Mouse (Mus musculus): ENCODE measurements around the gene Tspan31. TPM values are rescaled to one million over a fixed set of nuclear protein-coding genes. Genes with fewer than 3 reads are reported as not detected.
A peak's percentile ranks its signal among the peaks of the same experiment; 100 is the strongest.
"Not testable (repeated sequence)": the region's sequence is repeated elsewhere in the genome, so short reads cannot be mapped to it uniquely, and the experiment has no call there.

Gene Tspan31
- total RNA-seq, 2 experiments from 2014 or later, result 60.3 to 60.7 TPM

DNA sequence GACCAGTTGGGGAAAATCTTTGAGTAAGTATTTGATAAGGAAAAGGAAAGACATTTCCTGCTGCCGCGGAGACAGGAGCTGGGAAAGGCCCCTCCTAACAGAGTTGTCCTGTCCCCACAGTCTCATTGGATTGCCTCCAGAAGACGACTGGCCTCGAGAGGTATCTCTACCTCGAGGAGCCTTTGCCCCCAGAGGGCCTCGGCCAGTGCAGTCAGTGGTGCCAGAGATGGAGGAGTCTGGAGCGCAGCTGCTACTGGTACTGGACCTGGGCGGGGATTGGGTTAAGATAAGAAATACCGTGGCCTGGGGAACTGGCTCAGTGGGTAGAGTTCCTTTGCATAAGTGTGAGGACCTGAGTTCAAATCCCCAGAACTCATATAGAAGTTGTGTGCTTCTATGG is 4.1 kb downstream of the Tspan31 start:
- no peak for DNase-seq (ENCODE audit: low spot score in 2 of 2)

DNA sequence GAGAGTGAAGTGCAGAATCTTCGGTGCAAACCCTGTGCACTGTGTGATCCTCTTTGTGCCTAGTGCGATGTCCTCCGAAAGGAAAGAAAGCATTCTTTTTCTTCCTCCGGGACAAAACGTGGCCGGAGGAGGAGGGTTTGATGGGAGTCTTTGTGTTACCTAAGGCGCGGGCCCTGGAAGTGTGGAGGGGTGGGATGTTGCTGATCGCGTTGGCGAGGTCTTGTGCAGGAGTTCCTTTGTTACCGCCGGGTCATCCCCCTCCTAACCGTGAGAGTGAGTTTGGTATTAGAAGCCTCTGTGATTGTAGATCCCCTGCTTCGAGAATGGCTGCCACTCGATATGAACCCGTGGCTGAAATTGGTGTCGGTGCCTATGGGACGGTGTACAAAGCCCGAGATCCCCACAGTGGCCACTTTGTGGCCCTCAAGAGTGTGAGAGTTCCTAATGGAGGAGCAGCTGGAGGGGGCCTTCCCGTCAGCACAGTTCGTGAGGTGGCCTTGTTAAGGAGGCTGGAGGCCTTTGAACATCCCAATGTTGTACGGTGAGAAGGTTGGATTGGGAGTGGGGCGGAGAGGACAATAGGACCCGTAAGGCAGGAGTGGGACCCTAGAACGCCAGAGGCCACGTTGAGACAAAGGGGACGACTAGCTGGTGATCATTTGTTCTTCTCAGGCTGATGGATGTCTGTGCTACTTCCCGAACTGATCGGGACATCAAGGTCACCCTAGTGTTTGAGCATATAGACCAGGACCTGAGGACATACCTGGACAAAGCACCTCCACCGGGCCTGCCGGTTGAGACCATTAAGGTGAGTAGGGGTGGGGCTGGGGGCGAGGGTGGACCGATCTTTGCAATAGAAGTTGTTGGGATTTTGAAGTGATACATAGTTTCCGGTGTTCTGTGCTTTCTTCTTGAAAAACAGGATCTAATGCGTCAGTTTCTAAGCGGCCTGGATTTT is 5.9 kb downstream of the Tspan31 start:
- no peak for DNase-seq (ENCODE audit: low spot score in 2 of 2)

DNA sequence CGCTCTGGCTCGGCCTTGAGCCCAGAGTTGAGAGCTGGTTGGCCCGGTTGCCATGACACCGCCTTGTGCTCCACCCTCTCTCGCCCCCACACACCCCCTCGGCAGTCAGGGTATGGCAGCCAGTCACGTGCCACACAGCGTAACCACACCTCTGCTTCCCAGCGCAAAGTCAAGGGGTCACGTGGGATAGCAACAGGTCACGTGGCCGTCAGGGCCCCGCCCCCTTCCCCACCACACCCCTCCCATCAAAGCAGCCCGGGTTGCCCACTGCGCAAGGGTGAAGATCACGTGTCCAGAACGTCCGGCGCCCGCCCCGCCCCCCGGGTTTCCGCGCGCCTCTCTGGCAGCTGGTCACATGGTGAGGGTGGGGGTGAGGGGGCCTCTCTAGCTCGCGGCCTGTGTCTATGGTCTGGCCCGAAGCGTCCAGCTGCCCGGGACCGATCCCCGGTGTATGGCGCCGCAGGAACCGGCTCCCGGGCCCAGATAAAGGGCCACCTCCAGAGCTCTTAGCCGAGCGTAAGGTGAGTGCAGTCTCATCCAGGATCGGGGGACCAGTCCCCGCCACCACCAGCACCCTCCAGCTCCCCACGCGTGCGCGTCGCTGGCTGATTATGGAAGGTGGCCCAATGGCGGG is 6.7 kb downstream of the Tspan31 start, which contains the start of gene Cdk4:
TSS of gene Cdk4 (plus strand) at position 296 of the 634 bp plus-strand sequence.
- peak; percentile 97 to 99 for DNase-seq (ENCODE audit: low spot score in 2 of 2)

DNA sequence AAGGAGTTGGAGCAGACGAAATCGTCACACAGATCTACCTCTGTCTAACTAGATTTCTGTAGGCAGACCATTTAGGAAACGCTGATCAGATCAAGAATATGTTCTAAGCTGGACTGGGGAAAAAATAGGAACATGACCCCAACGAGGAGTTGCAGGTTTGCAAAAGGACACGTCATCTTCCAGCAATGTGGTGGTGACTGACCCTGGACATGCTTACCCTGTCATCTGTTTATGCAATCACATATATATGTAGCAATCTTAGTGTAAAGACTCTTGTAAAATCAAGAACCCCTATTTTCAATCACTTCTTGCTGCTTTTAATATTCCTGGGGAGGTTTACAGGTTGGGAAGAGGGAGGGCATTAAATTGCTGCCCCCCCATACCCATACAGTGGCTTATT is 7.6 kb downstream of the Tspan31 start:
- no peak for DNase-seq (ENCODE audit: low spot score in 2 of 2)

DNA sequence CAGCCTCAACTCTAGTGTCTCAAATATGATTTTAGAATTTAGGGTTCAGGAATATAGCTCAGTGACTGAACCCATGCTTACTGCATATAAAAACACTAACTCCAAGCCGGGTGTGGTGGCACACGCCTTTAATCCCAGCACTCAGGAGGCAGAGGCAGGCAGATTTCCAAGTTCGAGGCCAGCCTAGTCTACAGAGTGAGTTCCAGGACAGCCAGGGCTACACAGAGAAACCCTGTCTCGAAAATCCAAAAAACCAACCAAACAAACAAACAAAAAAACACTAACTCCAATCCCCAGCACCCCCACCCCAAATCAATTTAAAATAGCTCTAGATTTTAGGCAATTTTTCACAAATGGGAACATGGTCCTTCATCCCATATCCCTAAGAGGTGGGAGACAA is 8.0 kb downstream of the Tspan31 start:
- DNase-seq (ENCODE audit: low spot score in 2 of 2), result not testable (repeated sequence)

DNA sequence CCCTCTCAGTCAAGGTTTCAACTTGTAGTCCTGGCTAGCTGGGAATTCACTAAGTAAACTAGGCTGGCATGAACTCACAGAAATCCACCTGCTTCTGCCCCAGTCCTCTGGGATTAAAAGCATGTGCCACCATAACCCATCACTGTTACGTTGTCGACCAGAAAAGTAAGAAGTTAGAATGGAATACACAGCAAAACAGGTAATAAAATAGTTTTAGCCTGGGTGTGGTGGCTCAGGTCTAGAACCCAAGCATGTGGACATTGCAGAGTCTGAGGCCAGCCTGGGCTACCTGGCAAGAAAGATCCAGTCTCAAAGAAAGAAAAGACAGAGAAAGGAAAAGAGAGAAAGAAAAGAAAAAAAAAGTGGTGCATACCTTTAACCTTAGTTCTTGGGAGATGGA is 8.6 kb downstream of the Tspan31 start:
- DNase-seq (ENCODE audit: low spot score in 2 of 2), result no peak

DNA sequence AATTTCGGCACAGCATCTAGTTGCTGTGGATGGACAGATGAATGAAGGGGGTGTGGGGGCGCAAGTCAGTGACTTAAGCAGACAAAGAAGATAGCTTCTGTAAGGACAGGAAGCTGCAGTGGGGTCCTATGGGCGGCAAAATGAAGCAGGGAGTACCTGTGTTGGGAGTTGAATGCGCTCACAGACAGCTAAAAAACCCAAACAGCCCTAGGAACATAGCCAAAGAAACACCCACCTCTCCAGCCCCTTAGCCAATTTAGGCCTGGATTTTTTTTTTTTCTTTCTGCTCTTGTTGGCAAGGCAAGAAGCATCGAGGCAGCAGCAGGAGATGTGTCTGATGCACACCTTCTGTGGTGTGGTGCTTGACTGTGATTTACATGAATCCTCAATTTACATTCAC is 9.0 kb downstream of the Tspan31 start:
- DNase-seq (ENCODE audit: low spot score in 2 of 2), result no peak

DNA sequence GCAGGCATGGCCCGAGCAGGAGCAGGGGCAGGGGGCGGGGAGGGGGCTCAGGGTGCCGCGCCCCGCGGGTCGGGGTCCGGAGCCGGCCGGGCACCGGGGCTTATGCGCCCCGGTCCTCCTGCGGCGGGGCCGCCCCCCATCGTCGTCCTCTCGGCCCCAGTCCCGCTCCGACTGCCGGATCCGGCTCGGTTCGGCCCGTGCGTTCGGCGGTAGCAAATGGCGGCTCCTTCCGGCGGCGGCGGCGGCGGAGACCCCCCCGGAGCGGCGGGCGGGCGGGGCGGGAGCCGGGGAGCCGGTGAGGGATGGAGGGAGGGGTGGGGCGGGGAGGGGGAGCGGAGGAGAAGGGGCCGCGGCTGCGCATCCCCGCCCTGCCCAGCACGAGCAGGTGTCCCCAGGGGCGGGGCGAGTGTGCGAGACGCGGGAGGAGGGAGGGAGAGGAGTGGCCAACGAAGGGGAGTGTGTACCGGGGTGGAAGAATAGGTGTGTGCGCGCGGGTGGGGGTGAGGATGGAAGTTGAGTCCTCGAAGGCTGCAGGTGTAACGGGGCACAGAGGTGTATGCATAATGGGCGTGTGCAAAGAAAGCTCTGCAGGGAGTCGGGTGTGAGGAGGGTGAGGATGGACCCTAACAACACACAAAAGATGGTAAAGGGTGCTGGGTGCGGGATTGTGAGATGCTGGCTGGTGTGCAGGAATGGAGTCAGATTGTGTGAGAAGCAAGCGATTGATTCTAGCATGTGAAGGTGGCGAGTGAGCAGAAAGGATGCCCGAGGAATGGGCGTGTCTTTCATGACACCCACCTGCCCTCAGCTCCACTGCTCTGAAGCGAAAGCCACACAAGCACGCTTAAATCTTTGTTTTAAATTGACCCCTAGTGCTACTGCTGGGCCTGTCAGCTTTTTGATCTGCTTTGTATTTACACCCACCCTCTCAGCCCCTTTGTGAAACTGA is 9.8 kb downstream of the Tspan31 start, which contains the start of gene March9:
TSS of gene March9 (minus strand) at position 217 of the 949 bp plus-strand sequence.
- DNase-seq (ENCODE audit: low spot score in 2 of 2), result peak in 1 of 2 experiments; percentile 75

DNA sequence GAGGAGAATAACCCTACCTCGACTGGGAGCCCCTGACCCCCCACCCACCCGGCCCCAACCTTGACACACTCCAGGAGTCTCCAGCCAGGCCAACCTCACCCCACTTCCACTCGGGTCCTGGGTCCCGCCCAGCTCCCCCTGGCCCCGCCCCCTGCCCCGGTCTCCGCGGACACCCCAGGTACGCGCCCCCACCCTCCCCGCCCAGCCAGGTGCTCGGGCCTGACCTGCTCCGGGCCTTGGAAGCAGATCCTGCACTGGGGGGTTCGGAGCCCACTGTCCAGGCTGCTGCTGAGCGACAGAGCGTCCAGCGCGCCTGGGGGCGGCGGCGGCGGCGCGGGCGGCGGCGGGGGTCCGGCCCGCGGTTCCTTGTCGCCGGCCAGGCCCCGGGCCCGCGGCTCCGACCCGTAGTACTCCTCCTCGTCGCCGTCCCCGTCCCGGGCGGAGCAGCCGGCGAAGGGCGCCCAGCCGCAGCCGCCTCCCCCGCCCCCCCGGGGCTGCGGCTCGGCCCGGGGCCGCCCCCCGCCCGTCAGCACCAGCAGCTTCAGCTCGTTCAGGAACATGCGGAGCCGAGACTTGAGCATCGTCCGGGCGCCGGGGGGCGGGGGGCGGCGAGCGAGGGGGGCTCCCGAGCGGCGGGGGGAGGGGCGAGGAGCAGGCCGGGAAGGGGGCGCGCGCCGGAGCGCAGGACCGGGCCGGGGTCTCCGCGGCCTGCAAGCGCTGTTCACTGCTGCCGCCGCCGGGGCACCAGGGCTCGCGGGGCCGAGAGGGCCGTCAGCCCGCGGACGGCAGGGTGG is 10.7 kb downstream of the Tspan31 start:
- DNase-seq (ENCODE audit: low spot score in 2 of 2), result no peak

DNA sequence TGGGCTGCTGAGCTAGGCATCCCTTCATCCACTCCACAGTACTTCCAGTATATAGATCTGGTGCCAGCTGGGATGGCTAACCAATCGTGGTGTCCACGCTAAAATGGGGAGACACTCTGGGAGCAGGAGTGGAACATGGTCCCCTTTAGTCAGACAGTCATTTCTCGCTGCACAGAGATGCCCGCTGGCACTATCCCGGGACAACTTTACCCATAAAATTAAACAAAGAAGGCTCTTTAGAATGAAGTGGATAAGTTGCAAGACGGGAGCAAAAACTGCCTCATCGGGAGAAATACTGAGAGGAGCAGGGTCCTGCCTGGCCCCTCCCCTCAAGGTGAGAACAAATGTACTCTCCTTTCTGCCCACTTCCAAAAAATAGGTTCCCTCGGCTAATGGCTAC is 11.4 kb downstream of the Tspan31 start:
- no peak for DNase-seq (ENCODE audit: low spot score in 2 of 2)

DNA sequence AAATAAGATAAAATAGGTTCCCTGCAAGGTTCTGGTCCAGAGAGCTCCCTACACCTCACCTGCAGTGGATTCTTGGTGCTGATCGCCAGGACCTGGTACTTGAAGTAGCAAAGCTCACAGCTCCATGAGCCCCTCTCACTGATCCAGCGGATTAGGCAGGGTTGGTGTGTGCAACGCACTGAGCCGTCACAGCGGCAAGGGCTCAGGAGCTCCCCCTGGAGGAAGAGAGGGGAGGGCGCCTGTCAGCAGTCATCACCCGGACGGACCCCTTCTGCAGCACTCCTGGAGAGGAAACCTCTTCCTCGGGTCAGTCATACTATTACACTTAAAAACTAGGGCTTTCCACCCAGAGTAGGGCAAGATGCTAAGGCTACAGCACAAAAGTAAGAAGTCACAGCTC is 11.9 kb downstream of the Tspan31 start:
- DNase-seq (ENCODE audit: low spot score in 2 of 2), result peak; percentile 76 to 83

DNA sequence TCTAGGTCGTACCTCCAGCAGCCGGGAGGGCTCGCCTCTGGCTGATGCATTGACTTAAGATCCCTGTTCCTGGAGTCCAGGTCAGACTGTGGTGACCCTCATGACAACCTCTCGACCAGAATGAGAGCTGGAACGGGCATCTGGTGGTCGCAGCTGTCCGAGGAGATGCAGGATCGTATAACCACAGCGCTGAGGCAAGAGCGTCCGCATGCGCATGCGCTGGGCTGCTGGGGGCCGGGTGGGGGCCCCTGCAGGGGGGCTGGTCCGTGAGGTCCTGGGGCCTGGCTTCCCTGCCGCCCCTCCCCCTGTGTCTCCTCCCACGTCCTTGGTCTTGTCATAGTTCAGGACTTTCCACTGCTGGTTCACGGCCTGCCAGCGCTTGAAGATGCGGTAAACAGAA is 13.6 kb downstream of the Tspan31 start:
- DNase-seq (ENCODE audit: low spot score in 2 of 2), result no peak

DNA sequence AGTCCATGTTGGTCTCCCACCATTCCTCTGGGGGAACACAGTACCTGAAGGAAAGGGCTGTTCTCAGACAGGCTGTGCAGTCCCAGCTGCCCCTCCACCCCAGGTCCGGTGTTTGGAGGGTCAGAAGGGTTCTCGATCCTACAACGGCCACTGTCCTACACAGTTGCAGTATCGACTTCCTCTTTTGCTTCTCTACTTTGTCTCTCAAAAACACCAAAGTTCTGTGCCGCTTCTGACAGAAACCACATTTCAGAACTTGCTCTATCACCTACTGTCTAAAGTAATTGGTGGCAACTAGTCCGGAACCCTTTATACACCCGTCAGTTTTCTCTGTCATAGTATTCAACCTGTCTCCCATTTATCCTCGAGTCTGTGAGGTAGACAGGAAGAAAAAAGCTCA is 14.7 kb downstream of the Tspan31 start:
- no peak for DNase-seq (ENCODE audit: low spot score in 2 of 2)

DNA sequence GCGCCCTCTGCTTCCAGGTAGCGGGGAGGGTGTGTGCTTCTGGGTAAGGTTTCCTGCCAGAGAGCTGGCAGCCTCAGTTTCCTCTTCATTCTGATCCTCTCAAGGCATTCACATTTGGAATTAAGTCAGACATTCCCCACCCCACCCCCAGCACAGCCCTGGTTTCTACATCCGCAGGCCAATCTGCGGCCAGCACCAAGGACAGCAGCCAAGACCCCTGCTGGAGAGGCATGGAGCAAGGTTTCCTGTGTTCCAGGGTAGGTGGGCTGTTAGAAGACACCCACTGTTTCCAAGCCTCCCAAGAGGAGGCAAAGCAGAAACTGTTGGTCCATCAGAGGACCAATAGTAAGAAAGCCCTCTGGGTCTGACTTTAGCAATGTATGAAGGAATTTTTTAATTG is 15.4 kb downstream of the Tspan31 start:
- DNase-seq (ENCODE audit: low spot score in 2 of 2), result no peak

DNA sequence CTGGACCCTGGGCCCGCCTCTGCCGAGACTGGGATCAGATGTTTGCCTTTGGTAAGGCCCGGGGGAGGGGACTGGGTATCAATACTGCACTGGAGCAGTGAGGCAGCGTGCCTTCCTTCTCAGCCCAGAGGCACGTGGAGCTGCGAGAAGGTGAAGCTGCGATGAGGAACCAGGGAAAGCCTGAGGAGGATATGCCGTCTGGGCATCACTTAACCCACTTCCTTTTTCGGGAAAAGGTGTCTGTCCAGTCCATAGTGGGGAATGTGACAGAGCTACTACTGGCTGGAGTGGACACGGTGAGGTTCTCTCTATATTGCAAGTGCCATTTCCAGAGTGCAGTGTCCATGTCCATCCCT is 20.0 kb downstream of the Tspan31 start:
- no peak for DNase-seq (ENCODE audit: low spot score in 2 of 2)

DNA sequence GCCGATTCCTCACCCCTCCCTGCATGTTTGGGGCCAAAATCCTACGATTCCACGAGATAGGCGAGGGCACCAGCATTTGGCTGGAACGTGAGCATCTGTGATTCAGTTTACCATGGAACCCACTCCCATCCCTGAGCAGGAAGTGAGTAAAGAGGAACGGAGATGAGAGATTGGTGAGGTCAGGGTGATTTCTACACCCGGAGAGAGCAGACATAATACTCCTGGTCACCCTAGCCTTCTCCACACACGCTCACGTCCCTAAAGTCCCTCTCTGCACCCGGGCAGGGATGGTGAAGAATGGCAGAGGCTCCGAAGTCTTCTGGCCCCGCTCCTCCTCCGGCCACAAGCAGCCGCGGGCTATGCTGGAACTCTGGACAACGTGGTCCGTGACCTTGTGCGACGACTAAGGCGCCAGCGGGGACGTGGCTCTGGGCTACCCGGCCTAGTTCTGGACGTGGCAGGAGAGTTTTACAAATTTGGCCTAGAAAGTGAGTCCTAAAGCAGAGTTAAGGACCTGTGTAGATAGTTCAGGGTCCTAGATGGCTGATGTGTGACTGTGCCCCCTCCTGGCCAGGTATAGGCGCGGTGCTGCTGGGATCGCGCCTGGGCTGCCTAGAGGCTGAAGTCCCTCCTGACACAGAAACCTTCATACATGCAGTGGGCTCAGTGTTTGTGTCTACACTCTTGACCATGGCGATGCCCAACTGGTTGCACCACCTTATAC is 20.5 kb downstream of the Tspan31 start:
- no peak for DNase-seq (ENCODE audit: low spot score in 2 of 2)

DNA sequence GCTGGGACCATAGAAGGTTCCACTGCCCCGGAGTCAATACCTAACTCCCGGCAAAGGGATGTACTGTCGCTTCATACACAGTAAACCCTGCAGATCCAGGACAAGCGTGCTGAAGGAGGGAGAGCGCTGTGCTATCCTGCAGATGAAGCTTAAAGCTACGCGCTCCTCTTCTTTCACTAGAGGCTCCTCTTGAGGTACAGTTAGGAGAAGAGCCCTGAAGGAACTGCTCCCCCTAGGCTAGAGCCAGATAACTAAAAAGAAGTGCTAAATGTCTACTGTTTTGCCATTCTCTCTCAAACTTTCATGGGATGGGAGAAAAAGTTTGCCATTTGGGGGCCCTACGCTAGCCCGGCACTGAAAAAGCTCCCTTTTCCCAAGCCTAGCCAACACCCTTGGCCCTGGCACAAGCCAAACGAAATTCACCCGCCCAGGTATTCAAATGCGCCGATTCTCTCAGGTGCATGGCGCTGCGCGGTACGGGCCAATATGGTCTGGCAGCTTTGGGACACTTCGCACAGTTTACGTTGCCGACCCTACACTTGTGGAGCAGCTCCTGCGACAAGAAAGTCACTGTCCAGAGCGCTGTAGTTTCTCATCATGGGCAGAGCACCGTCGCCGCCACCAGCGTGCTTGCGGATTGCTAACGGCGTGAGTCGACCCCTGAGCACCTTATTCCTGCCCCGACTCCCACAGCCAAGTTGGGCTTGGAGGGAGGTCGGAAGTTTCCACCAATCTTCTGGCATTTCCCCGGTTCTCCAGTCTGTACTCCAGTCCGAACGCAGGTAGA is 21.3 kb downstream of the Tspan31 start:
- no peak for DNase-seq (ENCODE audit: low spot score in 2 of 2)

DNA sequence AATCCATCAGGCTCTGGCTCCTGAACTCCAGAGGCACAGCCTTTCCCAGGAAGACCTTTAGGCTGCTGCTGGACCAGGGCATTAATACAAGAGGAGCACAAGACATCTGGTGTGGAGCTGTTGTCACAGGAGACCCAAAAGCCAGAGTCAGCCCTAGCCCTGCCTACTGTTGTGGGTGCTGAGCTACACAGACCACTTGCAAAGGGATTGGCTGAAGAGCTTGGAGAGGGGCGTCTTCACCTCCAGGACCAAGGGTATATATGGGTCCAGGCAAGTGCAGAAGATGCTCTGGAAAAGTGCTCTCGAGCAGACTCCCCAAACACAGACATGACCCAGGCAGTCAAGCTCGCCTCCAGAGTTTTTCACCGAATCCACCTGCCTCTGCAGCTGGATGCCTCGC is 22.1 kb downstream of the Tspan31 start, which contains the start of gene Cyp27b1:
TSS of gene Cyp27b1 (plus strand) at position 297 of the 400 bp plus-strand sequence.
- no peak for DNase-seq (ENCODE audit: low spot score in 2 of 2)

DNA sequence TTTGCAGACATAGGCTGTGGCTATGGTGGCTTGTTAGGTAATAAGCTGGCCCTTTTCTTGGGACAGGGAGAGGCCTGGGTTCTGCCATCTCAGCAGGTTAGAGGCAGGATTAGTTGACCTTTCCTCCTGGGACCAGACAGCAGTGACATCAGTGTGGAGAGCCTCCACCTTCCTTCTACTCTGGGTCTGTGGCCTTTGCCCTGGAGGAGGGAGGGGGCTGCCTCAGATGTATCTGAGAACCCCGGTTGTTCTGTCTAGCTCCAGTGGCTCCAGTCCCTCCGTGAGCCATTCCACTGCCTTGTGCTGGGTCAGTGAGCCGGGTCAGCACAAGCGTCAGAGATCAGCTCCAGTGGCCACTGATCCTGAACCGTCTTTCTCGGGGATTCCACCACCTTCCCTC is 26.9 kb downstream of the Tspan31 start:
- DNase-seq (ENCODE audit: low spot score in 2 of 2), result no peak

All from layer of hippocampus, adult 18-20 months (tissue).